Mouse (Mus musculus) hindbrain, embryonic 13.5 days (tissue): Measurements from ENCODE around the gene Igflr1. TPM values are rescaled to one million over a fixed set of nuclear protein-coding genes. Genes with fewer than 3 reads are reported as not detected.
A peak's percentile ranks its signal among the peaks of the same experiment; 100 is the strongest.

ENCODE experiments used
- ATAC-seq: fragments of 200-750 bp; cut with Nextera tagmentation; 2 replicates; pipeline ENCODE4 v1.8.0; 2017; ENCODE audit warnings: moderate TSS enrichment; ENCODE audit not compliant: low FRiP score
- H3K27ac ChIP-seq: fragments of 300-500 bp; sonication (generic); 2 replicates; pipeline ENCODE4 v1.5.1; 2015; ENCODE audit warnings: inconsistent platforms, mild to moderate bottlenecking, moderate library complexity
- H3K27me3 ChIP-seq: fragments of 300-500 bp; sonication (generic); 2 replicates; pipeline ENCODE4 v1.6.1; 2015; ENCODE audit warnings: mild to moderate bottlenecking, inconsistent platforms
- H3K36me3 ChIP-seq: fragments of 300-500 bp; sonication (generic); 2 replicates; pipeline ENCODE4 v1.6.1; 2015; ENCODE audit warnings: mild to moderate bottlenecking, inconsistent platforms
- H3K4me1 ChIP-seq: fragments of 300-500 bp; sonication (generic); replicated peaks from 2 replicates; pipeline ENCODE4 v1.6.1; 2015; ENCODE audit warnings: inconsistent platforms
- H3K4me2 ChIP-seq: fragments of 300-500 bp; sonication (generic); 2 replicates; pipeline ENCODE4 v1.6.1; 2015; ENCODE audit warnings: inconsistent platforms, mild to moderate bottlenecking, moderate library complexity
- H3K4me3 ChIP-seq: fragments of 300-500 bp; sonication (generic); 2 replicates; pipeline ENCODE4 v1.5.1; 2015; ENCODE audit warnings: mild to moderate bottlenecking, inconsistent platforms
- H3K9ac ChIP-seq: fragments of 300-500 bp; sonication (generic); 2 replicates; pipeline ENCODE4 v1.6.1; 2015; ENCODE audit warnings: mild to moderate bottlenecking, inconsistent platforms
- H3K9me3 ChIP-seq: fragments of 300-500 bp; sonication (generic); 2 replicates; pipeline ENCODE4 v1.6.1; 2016; ENCODE audit warnings: inconsistent platforms
- WGBS: fragments of 180-500 bp; shearing (Covaris S2); methylation state at CpG from one replicate; pipeline ENCODE4 v1.1.7; 2015; 5-methylcytosine and 5-hydroxymethylcytosine counted together
- polyA plus RNA-seq: library from polyadenylated mRNA; unstranded; fragments of >200 nt; fragmentation: Nextera tagmentation; extraction: Ambion mirVana; gene quantifications from 2 replicates; pipeline ENCODE4 v1.2.1, GENCODE M21; 2015

Igflr1 gene
- polyA plus RNA-seq: 5.3 and 6.1 TPM in 2 replicates

DNA sequence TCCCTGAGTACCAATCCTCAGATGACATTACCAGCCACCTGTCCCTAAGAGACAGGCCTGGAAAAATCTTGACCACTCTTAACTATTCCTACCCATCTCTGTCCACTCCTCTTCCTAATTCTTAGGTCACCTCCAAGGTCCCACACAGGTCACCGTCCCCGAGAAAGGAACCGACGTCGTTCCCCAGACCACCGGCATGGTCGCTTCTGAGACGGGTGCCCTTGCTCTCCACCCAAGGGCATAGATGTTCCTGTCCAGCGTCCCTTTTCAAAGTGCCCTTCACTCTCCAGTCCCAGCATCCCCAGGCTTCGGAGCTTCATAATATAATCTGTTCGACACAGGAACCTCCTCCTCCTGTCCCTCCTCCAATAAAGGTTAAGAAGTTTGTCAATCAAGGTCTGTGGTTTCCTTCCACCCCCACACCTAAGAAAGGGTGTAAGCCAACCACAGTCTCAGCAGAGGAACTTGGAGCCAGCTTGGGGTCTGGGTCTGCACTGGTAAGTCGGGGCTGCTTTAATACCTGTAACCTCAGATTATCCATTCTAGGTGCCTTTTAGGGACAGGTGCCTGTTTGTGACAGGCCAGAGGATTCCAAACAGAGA is at the start of gene Igflr1:
Gene Igflr1 (plus strand): TSS at position 458 of the 602 bp plus-strand sequence.
- Histone ChIP-seq H3K27me3 (no peaks in the 10 kb centered on the region), H3K4me3 (peak within 1 kb of the TSS; percentile 75), H3K9me3 (no peaks in the 10 kb centered on the region), H3K4me1 (peaks cover 20% of the 10 kb centered on the region), H3K36me3 (peaks cover 48% of the 10 kb centered on the region), H3K27ac (no peak within 1 kb of the TSS), H3K4me2 (peak within 1 kb of the TSS; percentile 66), H3K9ac (0 out of 2 replicates have a peak within 1 kb of the TSS, but pooled peaks have one; percentile 76)
- WGBS: 96% methylated on average over 12 of the region's 12 CpGs
- no peak for ATAC-seq

DNA sequence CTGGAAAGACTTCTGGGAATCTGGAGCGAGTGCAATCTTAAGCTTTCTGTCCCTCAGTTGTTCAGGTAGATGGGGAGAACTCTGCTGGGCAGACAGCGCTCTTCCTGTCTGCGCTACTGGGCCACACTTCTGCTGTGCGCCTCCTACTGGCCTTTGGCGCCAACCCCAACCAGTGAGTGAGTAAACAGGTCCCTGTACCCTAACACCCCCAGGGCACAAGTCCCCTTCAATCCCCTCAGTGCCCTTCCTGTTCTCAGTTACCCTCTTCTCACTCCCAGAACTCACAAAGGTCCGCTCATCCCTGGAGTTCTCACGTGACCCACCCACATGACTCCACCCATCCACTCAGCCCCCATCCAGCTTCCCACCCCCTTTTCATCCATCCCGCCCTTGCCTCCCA is 46.9 kb upstream of the Igflr1 start:
- Histone ChIP-seq H3K9me3 (no peaks in the 10 kb centered on the region), H3K4me3 (no peak overlapping the region), H3K27me3 (no peaks in the 10 kb centered on the region), H3K36me3 (peaks cover 8% of the 10 kb centered on the region), H3K4me1 (peaks cover 8% of the 10 kb centered on the region), H3K4me2 (no peak overlapping the region), H3K27ac (no peak overlapping the region), H3K9ac (no peak overlapping the region)
- 51% methylated on average over 8 of the region's 8 CpGs for WGBS
- no peak for ATAC-seq

DNA sequence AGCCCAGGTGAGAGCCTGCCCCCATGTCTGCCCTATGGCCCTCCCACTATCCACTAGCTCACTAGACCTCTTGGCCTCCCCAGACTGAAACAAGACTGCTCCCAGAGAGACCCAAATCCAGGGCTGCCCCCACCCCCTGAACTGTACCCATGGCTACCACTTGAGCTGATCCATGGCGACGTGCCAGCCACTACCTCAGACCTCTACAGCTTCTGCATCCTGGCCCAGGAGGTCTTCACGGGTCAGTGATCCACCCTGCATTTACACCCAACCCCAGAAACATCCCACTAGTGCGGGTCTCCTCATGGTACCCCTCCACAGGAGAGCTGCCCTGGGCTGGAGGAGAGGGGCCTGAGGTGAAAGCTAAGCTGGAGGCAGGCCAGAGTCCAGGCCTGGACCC is 44.8 kb upstream of the Igflr1 start:
- 0 out of 2 replicates have a peak, but pooled peaks have one; percentile 3 for ATAC-seq
- no peak overlapping the region for H3K4me2 ChIP-seq
- H3K4me1 ChIP-seq: peaks cover 8% of the 10 kb centered on the region
- H3K27ac ChIP-seq: no peak overlapping the region
- WGBS: 57% methylated on average over 4 of the region's 4 CpGs
- no peaks in the 10 kb centered on the region for H3K27me3 ChIP-seq
- H3K36me3 ChIP-seq: peaks cover 28% of the 10 kb centered on the region
- peak overlapping the region; percentile 46; the same call in 1 of the 2 replicates for H3K9ac ChIP-seq
- H3K9me3 ChIP-seq: no peaks in the 10 kb centered on the region
- no peak overlapping the region for H3K4me3 ChIP-seq

DNA sequence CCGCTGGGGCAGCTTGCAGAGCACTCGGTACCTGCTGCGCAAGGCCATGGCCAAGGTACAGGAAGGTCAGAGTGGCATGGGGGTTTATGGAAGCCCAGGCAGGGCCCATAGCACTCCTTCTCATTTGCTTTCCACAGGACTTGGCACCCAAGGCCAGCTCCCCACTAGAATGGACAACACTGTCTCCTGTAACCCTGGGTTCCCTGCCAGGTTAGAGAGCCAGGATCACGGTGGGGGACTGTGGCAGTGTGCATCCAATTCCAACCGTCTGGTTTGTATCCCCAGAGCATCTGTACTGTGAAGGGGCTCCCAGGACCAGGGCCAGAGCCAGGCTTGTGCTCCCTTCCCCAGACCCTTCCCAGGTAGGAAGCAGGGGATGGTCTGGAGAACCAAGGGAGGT is 44.4 kb upstream of the Igflr1 start:
- peak overlapping the region; percentile 49; the same call in 1 of the 2 replicates for H3K9ac ChIP-seq
- H3K4me3 ChIP-seq: no peak overlapping the region
- H3K27ac ChIP-seq: no peak overlapping the region; the same call in 1 of the 2 replicates
- H3K27me3 ChIP-seq: no peaks in the 10 kb centered on the region
- peaks cover 11% of the 10 kb centered on the region for H3K4me1 ChIP-seq
- H3K4me2 ChIP-seq: no peak overlapping the region
- 77% methylated on average over 5 of the region's 5 CpGs for WGBS
- H3K36me3 ChIP-seq: peaks cover 33% of the 10 kb centered on the region
- ATAC-seq: peak; percentile 18; the same call in 1 of the 2 replicates
- H3K9me3 ChIP-seq: no peaks in the 10 kb centered on the region

DNA sequence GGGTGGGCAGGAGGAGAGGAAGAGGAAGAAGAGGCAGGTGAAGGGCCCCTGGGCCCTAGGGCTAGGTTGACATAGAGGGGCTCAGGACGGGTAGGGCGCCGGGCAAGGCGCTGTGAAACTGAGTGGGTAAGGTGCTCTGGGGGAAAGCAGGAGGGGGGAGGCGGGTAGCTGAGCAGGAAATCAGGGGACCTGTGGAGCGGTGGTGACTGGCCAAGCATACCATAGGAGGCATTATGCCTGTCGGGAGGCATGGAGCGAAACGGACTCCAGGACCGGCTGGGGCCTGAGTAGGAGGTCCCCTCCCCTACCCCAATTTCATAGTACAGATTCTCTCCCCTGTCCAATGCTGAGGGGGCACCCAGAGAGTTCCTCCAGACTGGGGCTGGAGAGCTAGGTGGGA is 42.4 kb upstream of the Igflr1 start:
- Histone ChIP-seq H3K9me3 (no peaks in the 10 kb centered on the region), H3K36me3 (peaks cover 53% of the 10 kb centered on the region), H3K27ac (no peak overlapping the region), H3K4me1 (peaks cover 22% of the 10 kb centered on the region), H3K4me3 (no peak overlapping the region), H3K9ac (no peak overlapping the region; the same call in 1 of the 2 replicates), H3K4me2 (no peak overlapping the region), H3K27me3 (no peaks in the 10 kb centered on the region)
- no peak for ATAC-seq
- 82% methylated on average over 10 of the region's 10 CpGs for WGBS

DNA sequence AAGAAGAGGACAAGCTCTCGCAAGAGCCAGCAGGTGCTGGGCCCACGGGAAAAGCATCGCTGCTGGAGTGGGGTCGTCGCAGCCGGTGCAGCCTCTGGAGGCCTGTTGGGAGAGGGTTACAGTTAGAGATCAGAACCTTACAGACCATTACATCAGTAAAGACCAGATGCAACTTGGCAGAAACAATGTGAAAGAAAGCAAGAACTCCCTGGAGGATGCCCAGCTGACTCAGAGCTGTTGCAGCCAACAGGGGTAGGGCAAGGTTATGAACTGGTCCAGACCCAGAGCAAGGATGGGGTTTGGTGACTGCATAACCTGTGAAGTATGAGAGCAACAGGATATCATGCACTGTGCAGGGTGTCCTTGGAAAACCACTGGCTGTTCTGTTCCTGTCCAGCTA is 40.7 kb upstream of the Igflr1 start:
- no peak overlapping the region for H3K4me3 ChIP-seq
- no peaks in the 10 kb centered on the region for H3K27me3 ChIP-seq
- ATAC-seq: no peak
- 78% methylated on average over 6 of the region's 6 CpGs for WGBS
- H3K27ac ChIP-seq: no peak overlapping the region
- H3K9me3 ChIP-seq: no peaks in the 10 kb centered on the region
- no peak overlapping the region for H3K4me2 ChIP-seq
- H3K9ac ChIP-seq: no peak overlapping the region; the same call in 1 of the 2 replicates
- H3K36me3 ChIP-seq: peaks cover 69% of the 10 kb centered on the region
- H3K4me1 ChIP-seq: peaks cover 25% of the 10 kb centered on the region

DNA sequence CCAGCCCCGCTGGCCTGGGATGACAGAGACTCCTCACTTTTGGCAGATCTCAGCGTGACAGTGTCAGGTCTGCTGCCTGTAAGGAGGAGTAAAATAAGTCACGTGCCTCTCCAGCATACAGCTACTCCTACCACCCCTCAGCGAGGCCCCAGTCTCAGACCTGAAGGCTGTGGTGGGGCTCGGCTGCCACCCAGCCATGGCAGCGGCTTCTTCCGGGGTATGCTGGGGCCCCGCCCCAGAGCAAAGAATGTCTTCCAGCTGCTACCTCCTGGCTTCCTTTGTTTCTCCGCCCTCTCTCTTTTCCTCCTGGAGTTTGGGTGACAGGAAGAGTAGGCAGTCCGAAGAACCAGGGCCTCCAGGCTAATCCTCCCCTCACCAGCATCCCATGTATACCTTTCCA is 39.3 kb upstream of the Igflr1 start:
- no peaks in the 10 kb centered on the region for H3K27me3 ChIP-seq
- H3K4me2 ChIP-seq: no peak overlapping the region
- ATAC-seq: no peak
- H3K36me3 ChIP-seq: peaks cover 84% of the 10 kb centered on the region
- H3K9me3 ChIP-seq: no peaks in the 10 kb centered on the region
- no peak overlapping the region for H3K4me3 ChIP-seq
- H3K4me1 ChIP-seq: peaks cover 22% of the 10 kb centered on the region
- no peak overlapping the region for H3K27ac ChIP-seq
- WGBS: 38% methylated on average over 10 of the region's 10 CpGs
- H3K9ac ChIP-seq: 0 out of 2 replicates have a peak overlapping the region, but pooled peaks have one; percentile 53

DNA sequence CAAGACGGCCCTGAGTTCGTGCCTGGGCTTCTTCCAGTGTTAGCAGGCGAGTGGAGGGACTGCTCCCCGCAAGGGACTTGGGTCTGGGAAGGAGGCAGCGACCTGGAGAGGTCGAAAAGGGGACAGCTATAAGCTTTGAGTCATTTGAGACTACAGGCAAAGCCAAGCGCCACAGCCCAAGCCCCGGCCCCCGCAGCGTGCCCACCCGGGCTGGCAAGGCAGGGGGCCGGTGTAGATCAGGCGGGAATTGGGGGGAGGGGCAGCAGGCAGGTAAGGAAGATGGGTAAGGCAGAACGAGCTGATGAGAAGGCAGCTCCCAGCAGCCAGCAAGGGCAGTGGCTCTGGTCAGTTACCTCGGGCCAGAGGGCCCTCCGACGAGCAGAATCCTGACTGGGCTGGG is 38.8 kb upstream of the Igflr1 start:
- Histone ChIP-seq H3K4me3 (no peak overlapping the region), H3K27me3 (no peaks in the 10 kb centered on the region), H3K4me2 (0 out of 2 replicates have a peak overlapping the region, but pooled peaks have one; percentile 4), H3K9me3 (no peaks in the 10 kb centered on the region), H3K9ac (peak overlapping the region; percentile 53; the same call in 1 of the 2 replicates), H3K4me1 (peaks cover 26% of the 10 kb centered on the region), H3K27ac (no peak overlapping the region), H3K36me3 (peaks cover 88% of the 10 kb centered on the region)
- 31% methylated on average over 17 of the region's 17 CpGs for WGBS
- ATAC-seq: no peak

DNA sequence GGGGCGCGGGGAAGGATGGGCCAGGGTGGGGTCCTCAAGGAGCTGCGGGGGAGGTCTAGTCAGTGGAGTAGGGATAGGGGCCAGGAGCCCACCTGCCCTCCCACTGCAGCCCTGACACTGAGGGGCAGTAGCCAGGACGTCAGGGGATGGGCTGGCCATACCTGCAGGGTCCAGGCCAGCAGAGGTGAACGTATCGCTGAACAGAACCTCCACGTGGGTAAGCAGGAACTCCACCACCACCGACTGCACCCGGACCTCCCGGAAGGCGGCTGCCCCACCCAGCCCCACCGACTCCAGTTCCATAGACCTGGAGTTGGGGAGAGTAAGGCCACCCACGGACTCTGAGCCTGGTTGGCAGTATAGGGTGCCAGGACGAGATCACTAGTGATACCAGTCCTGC is 38.2 kb upstream of the Igflr1 start:
- ATAC-seq: no peak
- WGBS: 80% methylated on average over 14 of the region's 14 CpGs
- H3K9ac ChIP-seq: 0 out of 2 replicates have a peak overlapping the region, but pooled peaks have one; percentile 53

DNA sequence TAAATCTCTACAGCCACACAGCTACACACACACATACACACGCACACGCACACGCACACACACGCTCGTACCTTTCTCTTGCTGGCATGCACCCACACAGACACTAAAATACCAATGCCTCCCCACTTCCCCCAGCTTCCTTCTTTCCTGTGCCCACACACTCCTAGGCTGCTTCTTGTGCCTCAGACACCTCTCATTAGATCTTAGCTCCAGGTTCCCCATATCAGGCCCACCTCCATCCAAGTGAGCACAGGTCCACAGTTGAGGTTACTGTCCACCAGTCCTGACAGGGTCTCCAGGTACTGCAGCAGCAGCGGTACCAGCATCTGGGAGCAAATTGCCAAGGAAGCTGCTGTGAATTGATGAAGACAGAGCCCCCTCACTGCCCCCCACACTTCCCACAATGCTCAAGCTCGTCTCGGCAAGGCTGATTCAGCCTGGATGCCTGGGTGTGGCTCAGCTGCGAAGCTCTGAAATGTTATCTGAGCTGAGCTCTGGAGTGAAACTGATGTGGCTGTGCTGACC is 33.9 kb upstream of the Igflr1 start:
- no peak for ATAC-seq
- Histone ChIP-seq H3K27me3 (no peaks in the 10 kb centered on the region), H3K4me3 (peak overlapping the region; percentile 75), H3K36me3 (peaks cover 68% of the 10 kb centered on the region), H3K27ac (no peak overlapping the region), H3K4me2 (peak overlapping the region; percentile 91), H3K4me1 (peaks cover 53% of the 10 kb centered on the region), H3K9me3 (no peaks in the 10 kb centered on the region), H3K9ac (peak overlapping the region; percentile 93)
- 86% methylated on average over 9 of the region's 9 CpGs for WGBS

More for the DNA sequence above, 38.2 kb upstream of the Igflr1 start:
- peaks cover 94% of the 10 kb centered on the region for H3K36me3 ChIP-seq
- H3K4me3 ChIP-seq: no peak overlapping the region
- no peak overlapping the region for H3K27ac ChIP-seq
- H3K4me1 ChIP-seq: peaks cover 32% of the 10 kb centered on the region
- no peaks in the 10 kb centered on the region for H3K9me3 ChIP-seq
- H3K4me2 ChIP-seq: no peak overlapping the region
- no peaks in the 10 kb centered on the region for H3K27me3 ChIP-seq

DNA sequence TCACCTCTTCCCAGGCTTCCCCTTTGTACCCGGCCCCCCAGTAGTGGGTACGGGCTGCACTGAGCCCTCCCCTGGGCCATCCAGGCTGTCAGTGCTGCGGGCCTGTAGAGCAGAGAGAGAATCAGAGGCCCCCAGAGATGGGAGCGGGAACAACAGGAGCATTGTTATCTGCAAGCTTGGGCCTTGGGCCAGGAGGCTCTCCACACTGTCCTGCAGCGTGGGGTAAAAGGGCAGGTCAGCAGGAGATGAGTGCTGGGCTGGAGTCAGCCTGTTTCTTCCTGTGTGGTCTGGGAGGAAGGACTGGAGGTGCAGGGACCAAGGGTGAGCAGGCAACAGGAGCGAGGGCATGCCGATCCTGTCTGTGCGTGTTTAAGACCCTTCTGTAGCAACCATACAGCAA is 32.3 kb upstream of the Igflr1 start:
- no peaks in the 10 kb centered on the region for H3K9me3 ChIP-seq
- 4% methylated on average over 8 of the region's 8 CpGs for WGBS
- peak overlapping the region; percentile 75 for H3K4me3 ChIP-seq
- peaks cover 47% of the 10 kb centered on the region for H3K4me1 ChIP-seq
- H3K27me3 ChIP-seq: no peaks in the 10 kb centered on the region
- peaks cover 52% of the 10 kb centered on the region for H3K36me3 ChIP-seq
- peak overlapping the region; percentile 95; the same call in 1 of the 2 replicates for H3K27ac ChIP-seq
- ATAC-seq: no peak
- peak overlapping the region; percentile 93 for H3K9ac ChIP-seq
- H3K4me2 ChIP-seq: peak overlapping the region; percentile 91

DNA sequence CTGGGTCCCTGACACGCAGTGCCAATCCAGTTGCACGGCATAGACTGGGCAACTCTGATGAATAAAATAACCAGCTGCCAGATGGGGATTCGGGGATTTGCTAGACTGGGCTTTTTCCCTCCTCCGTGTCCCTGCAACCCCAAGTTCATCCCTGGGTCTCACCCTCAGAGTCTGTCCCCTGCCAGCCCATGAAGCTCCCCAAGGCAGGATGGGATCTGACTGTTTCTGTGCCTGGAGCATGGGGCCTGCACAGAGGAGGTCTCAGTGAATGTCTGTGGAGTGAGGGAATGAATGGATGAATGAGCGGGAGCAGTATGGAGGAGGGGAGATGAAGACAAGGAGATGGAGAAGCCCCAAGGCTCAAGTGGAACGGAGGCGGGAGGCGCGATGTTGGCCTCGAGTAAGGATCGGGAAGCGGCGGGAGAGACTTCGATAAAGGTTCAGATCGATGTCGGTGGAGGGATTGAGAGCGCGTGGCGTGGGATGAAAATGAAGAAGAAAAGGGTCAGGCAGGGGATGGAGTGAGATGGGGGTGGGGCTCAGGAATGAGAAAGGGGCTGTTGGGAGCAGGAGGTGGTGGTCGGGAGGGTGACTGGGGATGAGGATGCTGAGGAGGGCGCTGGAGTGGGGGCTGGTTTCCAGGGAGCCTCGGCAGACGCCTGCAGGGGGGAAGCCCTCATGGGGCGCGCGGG is 31.1 kb upstream of the Igflr1 start:
- peak; percentile 47 for ATAC-seq
- Histone ChIP-seq H3K27me3 (no peaks in the 10 kb centered on the region), H3K4me3 (peak overlapping the region; percentile 75), H3K36me3 (peaks cover 40% of the 10 kb centered on the region), H3K9ac (peak overlapping the region; percentile 93), H3K9me3 (no peaks in the 10 kb centered on the region), H3K4me2 (peak overlapping the region; percentile 91), H3K27ac (peak overlapping the region; percentile 95), H3K4me1 (peaks cover 43% of the 10 kb centered on the region)
- 3% methylated on average over 26 of the region's 26 CpGs for WGBS
